Mouse (Mus musculus) CH12.LX (cell line): ENCODE results near the gene Prdx1. TPM values are rescaled to one million over a fixed set of nuclear protein-coding genes. Genes with fewer than 3 reads are reported as not detected.

Source experiments
- DNase-seq: peaks from one replicate; pipeline ENCODE4 v3.0.0-alpha.2; 2013; ENCODE audit errors: extremely low read depth
- H3K27ac ChIP-seq: 2 replicates; pipeline ENCODE4 v1.5.1; 2012; ENCODE audit warnings: low read depth, mild to moderate bottlenecking, control low read depth, moderate library complexity; ENCODE audit not compliant: insufficient read depth
- H3K27me3 ChIP-seq: replicated peaks from 2 replicates; pipeline ENCODE3; 2012; ENCODE audit warnings: inconsistent platforms
- H3K36me3 ChIP-seq, 2 experiments: replicated peaks in 1 of 2; 2 replicates each; pipeline versions ENCODE3 to v1.6.1; 2012; ENCODE audit warnings: inconsistent platforms in 1 of 2, low read length in 1 of 2, mild to moderate bottlenecking in 1 of 2, mixed read lengths in 1 of 2, moderate library complexity in 1 of 2; ENCODE audit not compliant: control insufficient read depth in 1 of 2, insufficient read depth in 1 of 2
- H3K4me1 ChIP-seq, 2 experiments: 2 replicates each; pipeline ENCODE4 v1.6.1; 2012; ENCODE audit warnings: inconsistent platforms in 1 of 2, moderate library complexity in 1 of 2; ENCODE audit not compliant: insufficient read depth in 2 of 2, control insufficient read depth in 1 of 2
- H3K4me2 ChIP-seq: 2 replicates; pipeline ENCODE4 v1.6.1; 2012; ENCODE audit warnings: low read depth, mild to moderate bottlenecking, control low read depth; ENCODE audit not compliant: poor library complexity, insufficient read depth, severe bottlenecking
- H3K4me3 ChIP-seq, 3 experiments: fragments of 150-350 bp in 1 of 3; sonication (generic) in 1 of 3; replicated peaks in 1 of 3; 2 replicates each; pipeline versions ENCODE3 to v1.5.1; 2011 to 2012; ENCODE audit warnings: low read depth in 2 of 3, low read length in 2 of 3, mild to moderate bottlenecking in 2 of 3, moderate library complexity in 2 of 3, control low read depth in 1 of 3, improper control_type of control experiment in 1 of 3, inconsistent platforms in 1 of 3, mixed read lengths in 1 of 3; ENCODE audit not compliant: poor library complexity in 1 of 3
- H3K79me2 ChIP-seq: replicated peaks from 2 replicates; pipeline ENCODE4 v1.6.1; 2012; ENCODE audit warnings: mild to moderate bottlenecking, moderate library complexity; ENCODE audit not compliant: control insufficient read depth, poor library complexity, insufficient read depth, severe bottlenecking; ENCODE audit errors: extremely low read depth
- H3K9ac ChIP-seq: 2 replicates; pipeline ENCODE4 v1.6.1; 2012; ENCODE audit warnings: low read depth, mild to moderate bottlenecking, control low read depth, moderate library complexity; ENCODE audit not compliant: insufficient read depth
- H3K9me3 ChIP-seq: replicated peaks from 2 replicates; pipeline ENCODE3; 2012; ENCODE audit warnings: low read length, inconsistent platforms, mixed read lengths
- BHLHE40 ChIP-seq: IDR thresholded peaks from 2 replicates; pipeline ENCODE4 v1.6.1; 2011; ENCODE audit warnings: mild to moderate bottlenecking, low read depth, low read length, improper control_type of control experiment
- CHD2 ChIP-seq: IDR thresholded peaks from 2 replicates; pipeline ENCODE4 v1.6.1; 2011; ENCODE audit warnings: low read length, improper control_type of control experiment
- CTCF ChIP-seq, 2 experiments: IDR thresholded peaks in 1 of 2; conservative IDR thresholded peaks in 1 of 2; 2 replicates each; pipeline ENCODE4 v1.5.1; 2011 to 2012; ENCODE audit warnings: low read depth in 2 of 2, low read length in 2 of 2, improper control_type of control experiment in 1 of 2, inconsistent platforms in 1 of 2, mild to moderate bottlenecking in 1 of 2, moderate library complexity in 1 of 2
- E2F4 ChIP-seq: IDR thresholded peaks from 2 replicates; pipeline ENCODE4 v1.6.1; 2011; ENCODE audit warnings: low read depth, low read length, improper control_type of control experiment; ENCODE audit not compliant: insufficient replicate concordance
- ETS1 ChIP-seq: conservative IDR thresholded peaks from 2 replicates; pipeline ENCODE4 v1.6.1; 2012; ENCODE audit warnings: low read depth, mild to moderate bottlenecking, inconsistent platforms, low read length, improper control_type of control experiment, moderate library complexity
- GABPA ChIP-seq: IDR thresholded peaks from 2 replicates; pipeline ENCODE4 v1.6.1; 2012; ENCODE audit warnings: low read depth, low read length, improper control_type of control experiment, inconsistent platforms; ENCODE audit not compliant: insufficient replicate concordance
- HCFC1 ChIP-seq: IDR thresholded peaks from 2 replicates; pipeline ENCODE4 v1.6.1; 2012; ENCODE audit warnings: low read depth, mild to moderate bottlenecking, inconsistent platforms, low read length, improper control_type of control experiment
- IRF4 ChIP-seq: IDR thresholded peaks from 2 replicates; pipeline ENCODE4 v1.6.1; 2014; ENCODE audit warnings: low read depth, mild to moderate bottlenecking, inconsistent platforms, low read length, improper control_type of control experiment
- JUN ChIP-seq: IDR thresholded peaks from 2 replicates; pipeline ENCODE4 v1.6.1; 2011; ENCODE audit warnings: low read depth, mild to moderate bottlenecking, low read length, improper control_type of control experiment, moderate library complexity; ENCODE audit not compliant: insufficient read depth
- JUND ChIP-seq: conservative IDR thresholded peaks from 2 replicates; pipeline ENCODE4 v1.6.1; 2011; ENCODE audit warnings: low read depth, low read length, improper control_type of control experiment
- KAT2A ChIP-seq: IDR thresholded peaks from 2 replicates; pipeline ENCODE4 v1.6.1; 2012; ENCODE audit warnings: low read length, improper control_type of control experiment, inconsistent platforms; ENCODE audit not compliant: insufficient replicate concordance
- MAFK ChIP-seq: IDR thresholded peaks from 2 replicates; pipeline ENCODE4 v1.6.1; 2011; ENCODE audit warnings: low read length, improper control_type of control experiment; ENCODE audit not compliant: insufficient replicate concordance
- MAX ChIP-seq: IDR thresholded peaks from 2 replicates; pipeline ENCODE4 v1.6.1; 2011; ENCODE audit warnings: low read length, improper control_type of control experiment
- MXI1 ChIP-seq: IDR thresholded peaks from 2 replicates; pipeline ENCODE4 v1.6.1; 2011; ENCODE audit warnings: mild to moderate bottlenecking, low read depth, low read length, improper control_type of control experiment
- PAX5 ChIP-seq: IDR thresholded peaks from 2 replicates; pipeline ENCODE4 v1.6.1; 2012; ENCODE audit warnings: low read length, inconsistent platforms, mixed read lengths
- POLR2AphosphoS2 ChIP-seq: IDR thresholded peaks from 2 replicates; pipeline ENCODE4 v1.6.1; 2011; ENCODE audit warnings: low read depth, low read length, improper control_type of control experiment
- SIN3A ChIP-seq: IDR thresholded peaks from 2 replicates; pipeline ENCODE4 v1.6.1; 2012; ENCODE audit warnings: low read length, improper control_type of control experiment, inconsistent platforms
- SMC3 ChIP-seq: IDR thresholded peaks from 2 replicates; pipeline ENCODE4 v1.6.1; 2011; ENCODE audit warnings: low read depth, low read length, improper control_type of control experiment
- TBP ChIP-seq: conservative IDR thresholded peaks from 2 replicates; pipeline ENCODE4 v1.6.1; 2011; ENCODE audit warnings: low read depth, low read length, improper control_type of control experiment
- UBTF ChIP-seq: IDR thresholded peaks from 2 replicates; pipeline ENCODE4 v1.6.1; 2012; ENCODE audit warnings: low read depth, mild to moderate bottlenecking, inconsistent platforms, low read length, improper control_type of control experiment, moderate library complexity
- USF1 ChIP-seq: IDR thresholded peaks from 2 replicates; pipeline ENCODE4 v1.6.1; 2014; ENCODE audit warnings: low read depth, mild to moderate bottlenecking, inconsistent platforms, low read length, improper control_type of control experiment
- USF2 ChIP-seq: conservative IDR thresholded peaks from 2 replicates; pipeline ENCODE4 v1.6.1; 2011; ENCODE audit warnings: low read depth, low read length, improper control_type of control experiment
- ZNF384 ChIP-seq: IDR thresholded peaks from 2 replicates; pipeline ENCODE4 v1.6.1; 2012; ENCODE audit warnings: low read depth, low read length, improper control_type of control experiment, inconsistent platforms
- dilution Hi-C: fragments of 300-500 bp; cut with MboI; formaldehyde crosslinking; loops from 2 replicates; pipeline ENCODE4 v1.14.3; 2020; ENCODE audit warnings: low sequenced_read_pairs; ENCODE audit not compliant: extremely low pct_unique_long_range_greater_than_20kb, extremely low pct_ligation_motif_present
- in situ Hi-C: fragments of 300-500 bp; cut with MboI; formaldehyde crosslinking; loops from 3 replicates; pipeline ENCODE4 v1.14.3; 2019; ENCODE audit warnings: low sequenced_read_pairs, low pct_ligation_motif_present, low pct_unique_long_range_greater_than_20kb, mixed read lengths
- polyA plus RNA-seq: library from polyadenylated mRNA; unstranded; fragments of >175 nt; gene quantifications from 2 replicates; pipeline ENCODE4 v1.2.1, GENCODE M21; 2012; ENCODE audit warnings: low read depth; ENCODE audit not compliant: insufficient read length
- total RNA-seq, 2 experiments: library from RNA; depleted of rRNA; stranded (reverse); fragments of 300-350 nt in 1 of 2; fragments of >200 nt in 1 of 2; gene quantifications; 2 replicates each; pipeline ENCODE4 v1.2.3; 2012 to 2014

Gene Prdx1
- total and polyA plus RNA-seq, 3 experiments: 269 to 1,274 (median 934) TPM

- no peak overlapping the region for H3K27ac ChIP-seq
- H3K4me2 ChIP-seq: no peak overlapping the region
- TF ChIP-seq UBTF: no peak
- no peak for TF ChIP-seq HCFC1
- TF ChIP-seq USF1: no peak
- TF ChIP-seq TBP: no peak
- TF ChIP-seq ZNF384: no peak
- TF ChIP-seq JUN: no peak
- TF ChIP-seq KAT2A: no peak
- no peak for TF ChIP-seq ETS1
- no peak for TF ChIP-seq PAX5
- no peak for TF ChIP-seq IRF4
- H3K27me3 ChIP-seq: no peaks in the 10 kb centered on the region
- H3K4me1 ChIP-seq: peaks cover 0 to 9% of the 10 kb centered on the region in 2 experiments; a peak in 2 of 4 replicates
- in situ Hi-C loops (no loop called here), dilution Hi-C loops (no loop called here)
- H3K36me3 ChIP-seq: peaks cover 54 to 78% of the 10 kb centered on the region in 2 experiments
- H3K9me3 ChIP-seq: no peaks in the 10 kb centered on the region
- DNase-seq: no peak
- no peak overlapping the region for H3K4me3 ChIP-seq
- no peak overlapping the region for H3K9ac ChIP-seq
- peaks cover 34% of the 10 kb centered on the region for H3K79me2 ChIP-seq
Observed at GRCm38 (mm10) chr4:116698693-116699342, 13.5 kb downstream of the Prdx1 start.

GRCm38 (mm10) chr4:116700964-116701363 is 15.6 kb downstream of the Prdx1 start:
- H3K27ac ChIP-seq: no peak overlapping the region
- H3K4me3 ChIP-seq: no peak overlapping the region
- no peak for TF ChIP-seq KAT2A
- peak; percentile 76; the same call in 1 of the 2 replicates for TF ChIP-seq POLR2AphosphoS2
- H3K9me3 ChIP-seq: no peaks in the 10 kb centered on the region
- H3K9ac ChIP-seq: no peak overlapping the region
- peaks cover 14% of the 10 kb centered on the region for H3K79me2 ChIP-seq
- no peak for DNase-seq
- dilution Hi-C loops: no loop called here
- H3K36me3 ChIP-seq: peaks cover 41 to 74% of the 10 kb centered on the region in 2 experiments
- no peaks in the 10 kb centered on the region for H3K27me3 ChIP-seq
- no peak overlapping the region for H3K4me2 ChIP-seq
- in situ Hi-C loops: no loop called here
- peaks cover 0 to 2% of the 10 kb centered on the region in 2 experiments; a peak in 1 of 4 replicates for H3K4me1 ChIP-seq

GRCm38 (mm10) chr4:116703804-116704203 is 18.5 kb downstream of the Prdx1 start:
- Histone ChIP-seq H3K27me3 (no peaks in the 10 kb centered on the region), H3K9ac (no peak overlapping the region), H3K36me3 (peaks cover 23 to 49% of the 10 kb centered on the region in 2 experiments), H3K4me3 (no peak overlapping the region), H3K79me2 (peaks cover 5% of the 10 kb centered on the region), H3K4me2 (no peak overlapping the region), H3K9me3 (no peaks in the 10 kb centered on the region), H3K27ac (peak overlapping the region; percentile 17; the same call in 1 of the 2 replicates), H3K4me1 (peaks cover 0 to 13% of the 10 kb centered on the region in 2 experiments; a peak in 2 of 4 replicates)
- DNase-seq: peak; percentile 86
- in situ Hi-C loops: no loop called here
- dilution Hi-C loops: no loop called here
- TF ChIP-seq SMC3 (peak; percentile 72), TBP (no peak), POLR2AphosphoS2 (no peak), SIN3A (peak; percentile 59; the same call in 1 of the 2 replicates), IRF4 (peak; percentile 78), MXI1 (peak; percentile 88), USF2 (no peak; the same call in 1 of the 2 replicates), KAT2A (no peak), CTCF (conservative IDR thresholded peaks at IDR 0.05 in 1 of 2, IDR thresholded peaks at IDR 0.05 in 1 of 2; ENCODE audit: low read depth in 2 of 2, low read length in 2 of 2) (peak; percentile 83 to 98), ETS1 (no peak), MAFK (0 out of 2 replicates have a peak, but pooled peaks have one; percentile 12), JUND (peak; percentile 61; the same call in 1 of the 2 replicates), GABPA (no peak), PAX5 (no peak), UBTF (no peak), BHLHE40 (peak; percentile 84), USF1 (peak; percentile 43), CHD2 (no peak), MAX (peak; percentile 92), E2F4 (no peak)
